Mouse (Mus musculus): Measurements from ENCODE around the gene Krt82. TPM values are rescaled to one million over a fixed set of nuclear protein-coding genes. Genes with fewer than 3 reads are reported as not detected.

The Krt82 gene
- polyA plus RNA-seq (2015; fragmentation: Nextera tagmentation; extraction: Ambion mirVana), result not detected in 2 replicates

GRCm38 (mm10) chr15:101550567-101550966 is at the start of gene Krt82:
Krt82 (minus strand) TSS chr15:101550667.

GRCm38 (mm10) chr15:101573796-101574345 is 23.4 kb upstream of the Krt82 start, which contains the start of gene Krt75:
Krt75 (minus strand) TSS chr15:101573904.

GRCm38 (mm10) chr15:101562850-101563249 is 12.4 kb upstream of the Krt82 start, which contains the start of gene Krt90:
Krt90 (minus strand) TSS chr15:101562950.

GRCm38 (mm10) chr15:101532720-101533119 is 17.7 kb downstream of the Krt82 start, which contains the start of gene Krt84:
Krt84 (minus strand) TSS chr15:101532820.

GRCm38 (mm10) chr15:101517161-101517560 is 33.3 kb downstream of the Krt82 start, which contains the start of gene Gm49425:
Gm49425 (minus strand) TSS chr15:101517261.

GRCm38 (mm10) chr15:101491431-101491830 is 59.0 kb downstream of the Krt82 start, which contains the start of gene Krt83:
Krt83 (minus strand) TSS chr15:101491512.

Small RNA genes within 50 kb of the gene (microRNA-seq; reads per million reads assigned to microRNA genes)
- gene Gm44393, result 0 reads per million in 2 experiments
- gene Gm44460, result 0 reads per million in 2 experiments

Other genes with a start within 250 kb of the Krt82 start
- gene Krt80, start 180.5 kb downstream of the Krt82 start, polyA plus RNA-seq (2015; fragmentation: Nextera tagmentation; extraction: Ambion mirVana), result 2.1 and 3.3 TPM in 2 replicates
- 0.15 and 0.24 TPM in 2 replicates for gene Krt7, start 139.6 kb downstream of the Krt82 start, polyA plus RNA-seq (2015; fragmentation: Nextera tagmentation; extraction: Ambion mirVana)
- 0.05 TPM in 1 of 2 replicates, not detected in the other for gene Krt87, start 111.9 kb downstream of the Krt82 start, polyA plus RNA-seq (2015; fragmentation: Nextera tagmentation; extraction: Ambion mirVana)
- gene Krt88, start 102.9 kb downstream of the Krt82 start, polyA plus RNA-seq (2015; fragmentation: Nextera tagmentation; extraction: Ambion mirVana), result not detected in 2 replicates
- not detected in 2 replicates for gene Krt81, start 86.9 kb downstream of the Krt82 start, polyA plus RNA-seq (2015; fragmentation: Nextera tagmentation; extraction: Ambion mirVana)
- gene Krt86, start 77.2 kb downstream of the Krt82 start, polyA plus RNA-seq (2015; fragmentation: Nextera tagmentation; extraction: Ambion mirVana), result not detected in 2 replicates
- not detected in 2 replicates for gene Krt83, start 59.2 kb downstream of the Krt82 start, polyA plus RNA-seq (2015; fragmentation: Nextera tagmentation; extraction: Ambion mirVana)
- gene Gm49425, start 33.4 kb downstream of the Krt82 start, polyA plus RNA-seq (2015; fragmentation: Nextera tagmentation; extraction: Ambion mirVana), result not detected in 2 replicates
- not detected in 2 replicates for gene Krt84, start 17.8 kb downstream of the Krt82 start, polyA plus RNA-seq (2015; fragmentation: Nextera tagmentation; extraction: Ambion mirVana)
- not detected in 2 replicates for gene Krt90, start 12.3 kb upstream of the Krt82 start, polyA plus RNA-seq (2015; fragmentation: Nextera tagmentation; extraction: Ambion mirVana)
- not detected in 2 replicates for gene Krt75, start 23.2 kb upstream of the Krt82 start, polyA plus RNA-seq (2015; fragmentation: Nextera tagmentation; extraction: Ambion mirVana)
- gene Gm5414, start 77.5 kb upstream of the Krt82 start, polyA plus RNA-seq (2015; fragmentation: Nextera tagmentation; extraction: Ambion mirVana), result not detected in 2 replicates
- not detected in 2 replicates for gene Gm5478, start 96.7 kb upstream of the Krt82 start, polyA plus RNA-seq (2015; fragmentation: Nextera tagmentation; extraction: Ambion mirVana)
- not detected in 2 replicates for gene Krt6b, start 129.6 kb upstream of the Krt82 start, polyA plus RNA-seq (2015; fragmentation: Nextera tagmentation; extraction: Ambion mirVana)
- not detected in 2 replicates for gene Krt6a, start 143.6 kb upstream of the Krt82 start, polyA plus RNA-seq (2015; fragmentation: Nextera tagmentation; extraction: Ambion mirVana)
- gene Krt5, start 162.2 kb upstream of the Krt82 start, polyA plus RNA-seq (2015; fragmentation: Nextera tagmentation; extraction: Ambion mirVana), result 40.5 TPM in 1 of 2 replicates, not detected in the other
- gene Krt71, start 192.4 kb upstream of the Krt82 start, polyA plus RNA-seq (2015; fragmentation: Nextera tagmentation; extraction: Ambion mirVana), result not detected in 2 replicates
- not detected in 2 replicates for gene Krt72, start 235.8 kb upstream of the Krt82 start, polyA plus RNA-seq (2015; fragmentation: Nextera tagmentation; extraction: Ambion mirVana)

All from skeletal muscle tissue, postnatal 0 days (tissue).